Mouse (Mus musculus): ENCODE data around the gene Hspa8. TPM values are rescaled to one million over a fixed set of nuclear protein-coding genes. Genes with fewer than 3 reads are reported as not detected.

The Hspa8 gene
- polyA plus RNA-seq (2012; ENCODE audit: insufficient read depth, low replicate concordance), result 811 and 986 TPM in 2 replicates

DNA sequence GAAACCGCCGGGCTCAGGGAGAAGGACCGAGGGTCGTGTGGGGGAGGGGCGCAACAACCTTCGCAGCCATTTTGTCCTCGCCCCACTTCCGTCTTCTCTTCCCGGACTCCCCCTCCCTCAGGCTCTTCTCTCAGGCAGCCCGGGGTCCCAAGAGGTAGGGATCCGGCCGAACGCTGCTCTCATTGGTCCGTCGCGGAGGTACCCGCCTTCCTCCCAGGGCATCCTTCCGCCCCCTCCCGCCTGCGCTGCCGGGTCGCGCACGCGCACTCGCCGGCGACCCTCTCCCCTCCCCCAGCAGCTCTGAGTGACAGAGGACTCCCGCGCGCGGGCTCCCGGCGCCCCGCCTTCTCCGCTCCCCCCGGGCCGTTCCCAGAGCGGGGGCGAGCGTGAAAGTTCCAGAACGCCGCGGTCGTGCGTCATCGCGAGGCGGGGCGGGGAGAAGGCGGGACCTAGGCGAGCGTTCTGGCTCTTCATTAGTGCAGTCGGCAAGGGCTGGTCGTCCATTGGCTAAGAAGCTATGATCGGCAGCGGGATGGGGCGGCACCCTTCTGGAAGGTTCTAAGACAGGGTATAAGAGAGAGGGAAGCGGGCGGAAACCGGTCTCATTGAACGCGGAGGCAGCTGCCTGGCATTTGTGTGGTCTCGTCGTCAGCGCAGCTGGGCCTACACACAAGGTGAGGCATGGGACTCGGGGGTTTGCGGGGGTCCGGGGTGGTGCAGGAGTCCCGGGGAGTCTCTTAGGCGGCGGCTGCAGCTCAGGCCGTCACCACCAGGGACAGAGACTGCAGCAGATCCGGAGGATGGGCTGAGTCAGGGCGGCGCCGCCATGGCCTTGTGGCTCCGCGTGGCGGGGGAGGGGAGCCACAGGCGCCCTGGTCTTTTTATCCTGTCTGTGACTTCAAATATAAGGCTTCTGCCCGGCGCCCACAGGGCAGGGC lies at the start of gene Hspa8:
Gene Hspa8, plus strand, starts transcription at position 310 of the 938 bp plus-strand sequence.
- Histone ChIP-seq H3K4me3 (replicated peaks) (peak within 1 kb of the TSS; percentile 95), H3K36me3 (replicated peaks; ENCODE audit: low read length) (peaks cover 29% of the 10 kb centered on the region), H3K4me1 (peaks cover 33% of the 10 kb centered on the region), H3K27me3 (replicated peaks) (no peaks in the 10 kb centered on the region), H3K9me3 (no peaks in the 10 kb centered on the region)
- TF ChIP-seq GATA1 (IDR thresholded peaks at IDR 0.05; ENCODE audit: borderline replicate concordance, low read length), result no peak
- no peak for TF ChIP-seq FLI1 (IDR thresholded peaks at IDR 0.05; ENCODE audit: low read length)

DNA sequence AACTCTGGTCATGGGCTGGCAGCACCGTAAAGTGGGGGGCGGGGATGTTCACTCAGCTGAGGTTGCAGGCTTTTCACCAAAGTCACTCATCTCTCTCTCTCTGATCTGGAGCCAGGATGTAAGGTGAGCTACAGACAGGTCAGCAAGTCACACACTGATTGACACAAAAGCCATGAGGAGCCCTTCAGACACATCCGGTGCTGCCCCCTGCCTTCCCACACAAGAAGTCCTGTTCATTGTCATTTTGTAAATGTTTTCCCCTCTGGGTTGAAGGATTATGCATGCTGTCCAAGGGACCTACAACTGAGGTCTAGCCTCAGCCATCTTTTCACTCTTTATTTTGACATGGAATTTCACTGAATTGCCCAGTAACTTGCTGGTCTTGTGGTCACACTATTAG lies 49.0 kb upstream of the Hspa8 start:
- TF ChIP-seq FLI1 (IDR thresholded peaks at IDR 0.05; ENCODE audit: low read length) (no peak), GATA1 (IDR thresholded peaks at IDR 0.05; ENCODE audit: borderline replicate concordance, low read length) (no peak)

DNA sequence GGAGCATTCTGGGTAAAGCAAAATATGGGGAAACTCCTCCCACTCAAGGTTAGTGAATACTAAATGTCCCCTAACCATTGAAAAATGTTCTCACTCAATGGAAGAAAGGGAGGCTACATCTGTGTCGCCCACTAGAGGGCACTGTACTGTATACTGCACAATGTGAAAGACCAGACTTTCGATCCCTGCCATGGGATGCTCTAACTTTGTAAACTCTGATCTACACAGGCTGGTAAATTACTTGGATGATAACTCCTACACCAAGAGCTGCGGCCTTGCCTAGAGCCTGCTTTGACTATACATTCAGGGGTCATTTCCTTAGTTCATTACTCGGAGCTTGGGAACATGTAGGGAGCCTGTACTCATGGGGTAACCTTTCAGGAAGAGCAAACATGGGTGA lies 44.4 kb upstream of the Hspa8 start:
- peak overlapping the region; percentile 83 for H3K4me3 ChIP-seq (replicated peaks)
- H3K27me3 ChIP-seq (replicated peaks), result peaks cover 8% of the 10 kb centered on the region
- H3K36me3 ChIP-seq (replicated peaks; ENCODE audit: low read length), result no peaks in the 10 kb centered on the region
- TF ChIP-seq FLI1 (IDR thresholded peaks at IDR 0.05; ENCODE audit: low read length) (no peak), GATA1 (IDR thresholded peaks at IDR 0.05; ENCODE audit: borderline replicate concordance, low read length) (no peak)
- peaks cover 19% of the 10 kb centered on the region for H3K4me1 ChIP-seq
- no peaks in the 10 kb centered on the region for H3K9me3 ChIP-seq

More for the DNA sequence above, 49.0 kb upstream of the Hspa8 start:
- no peaks in the 10 kb centered on the region for H3K9me3 ChIP-seq
- H3K4me1 ChIP-seq, result peaks cover 7% of the 10 kb centered on the region
- peaks cover 20% of the 10 kb centered on the region for H3K27me3 ChIP-seq (replicated peaks)
- no peaks in the 10 kb centered on the region for H3K36me3 ChIP-seq (replicated peaks; ENCODE audit: low read length)
- H3K4me3 ChIP-seq (replicated peaks), result no peak overlapping the region

DNA sequence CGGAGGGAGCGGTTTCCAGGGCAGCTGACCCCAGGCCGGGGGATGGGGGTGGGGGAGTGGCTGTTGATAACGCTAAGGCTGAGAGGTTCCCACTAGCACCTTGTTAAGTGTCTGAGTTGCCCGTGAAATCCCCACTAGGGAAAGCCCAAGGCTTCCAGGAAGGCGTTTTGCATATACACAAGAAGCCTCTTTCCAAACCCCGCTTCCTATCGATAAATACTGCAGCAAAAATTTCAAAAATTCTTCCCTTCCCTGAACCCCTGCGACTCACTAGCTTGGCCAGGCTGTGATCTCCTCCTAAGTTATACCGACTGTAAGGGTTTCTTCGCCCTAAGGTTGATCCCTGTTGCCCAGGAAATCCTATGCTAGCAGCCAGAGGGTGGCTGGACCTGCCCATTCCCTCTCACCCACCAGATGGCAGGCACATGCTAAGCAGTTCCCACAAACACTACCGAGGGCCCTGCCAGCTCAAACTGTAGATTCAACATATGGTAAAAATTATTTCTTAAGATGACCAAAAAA lies 43.6 kb upstream of the Hspa8 start:
- TF ChIP-seq GATA1 (IDR thresholded peaks at IDR 0.05; ENCODE audit: borderline replicate concordance, low read length), result no peak
- TF ChIP-seq FLI1 (IDR thresholded peaks at IDR 0.05; ENCODE audit: low read length), result no peak
- H3K4me1 ChIP-seq, result peaks cover 19% of the 10 kb centered on the region
- H3K4me3 ChIP-seq (replicated peaks), result peak overlapping the region; percentile 76
- peaks cover 12% of the 10 kb centered on the region for H3K27me3 ChIP-seq (replicated peaks)
- no peaks in the 10 kb centered on the region for H3K36me3 ChIP-seq (replicated peaks; ENCODE audit: low read length)
- H3K9me3 ChIP-seq, result no peaks in the 10 kb centered on the region

DNA sequence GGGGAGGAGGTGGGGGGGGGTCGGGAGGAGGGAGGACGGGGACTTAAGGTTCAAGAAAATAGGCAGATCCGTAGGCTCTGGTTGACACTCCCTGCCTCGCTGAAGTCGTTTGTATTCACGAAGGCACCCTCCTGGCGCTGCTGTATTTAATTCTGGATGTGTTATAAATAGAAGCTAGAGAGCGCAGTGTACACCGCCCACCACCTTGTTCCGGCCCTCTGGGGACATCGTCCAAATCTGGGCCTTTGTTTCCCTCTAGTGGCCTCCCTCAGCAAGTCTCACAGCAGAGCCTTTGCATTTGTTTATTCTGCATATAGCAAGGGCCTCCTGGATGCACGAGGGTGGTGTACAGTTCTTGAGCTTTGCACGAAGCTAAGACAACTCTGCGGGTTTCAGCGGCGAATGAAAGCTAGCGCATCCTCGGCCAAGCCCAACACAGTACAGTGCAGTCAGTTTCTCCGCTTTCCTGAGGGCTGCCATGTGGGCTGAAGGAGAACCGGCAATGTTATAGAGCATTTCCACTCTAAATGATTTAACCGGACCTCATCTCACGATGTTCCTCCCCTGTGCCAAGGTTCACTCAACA lies 43.0 kb upstream of the Hspa8 start:
- Histone ChIP-seq H3K9me3 (no peaks in the 10 kb centered on the region), H3K4me1 (peaks cover 19% of the 10 kb centered on the region), H3K36me3 (replicated peaks; ENCODE audit: low read length) (no peaks in the 10 kb centered on the region), H3K27me3 (replicated peaks) (peaks cover 9% of the 10 kb centered on the region), H3K4me3 (replicated peaks) (peak overlapping the region; percentile 91)
- TF ChIP-seq FLI1 (IDR thresholded peaks at IDR 0.05; ENCODE audit: low read length), result no peak
- TF ChIP-seq GATA1 (IDR thresholded peaks at IDR 0.05; ENCODE audit: borderline replicate concordance, low read length), result no peak

DNA sequence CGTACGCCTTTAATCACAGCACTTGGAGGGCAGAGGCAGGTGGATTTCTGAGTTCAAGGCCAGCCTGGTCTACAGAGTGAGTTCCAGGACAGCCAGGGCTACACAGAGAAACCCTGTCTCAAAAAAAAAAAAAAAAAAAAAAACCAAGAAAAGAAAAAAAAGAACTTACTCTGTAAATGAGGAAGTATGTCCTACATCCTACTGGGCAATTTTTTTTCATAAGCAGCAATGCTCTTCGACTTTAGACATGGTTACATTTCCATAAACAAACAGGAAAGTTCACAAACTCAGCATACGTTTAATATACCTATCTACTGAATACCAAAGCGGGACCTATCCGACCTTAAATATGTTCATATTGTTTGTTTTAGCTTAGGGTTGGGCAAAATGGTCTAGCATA lies 38.4 kb upstream of the Hspa8 start:
- peaks cover 9% of the 10 kb centered on the region for H3K27me3 ChIP-seq (replicated peaks)
- TF ChIP-seq GATA1 (IDR thresholded peaks at IDR 0.05; ENCODE audit: borderline replicate concordance, low read length) (no peak), FLI1 (IDR thresholded peaks at IDR 0.05; ENCODE audit: low read length) (no peak)
- no peak overlapping the region for H3K4me3 ChIP-seq (replicated peaks)
- H3K36me3 ChIP-seq (replicated peaks; ENCODE audit: low read length), result no peaks in the 10 kb centered on the region
- H3K9me3 ChIP-seq, result no peaks in the 10 kb centered on the region
- peaks cover 30% of the 10 kb centered on the region for H3K4me1 ChIP-seq

DNA sequence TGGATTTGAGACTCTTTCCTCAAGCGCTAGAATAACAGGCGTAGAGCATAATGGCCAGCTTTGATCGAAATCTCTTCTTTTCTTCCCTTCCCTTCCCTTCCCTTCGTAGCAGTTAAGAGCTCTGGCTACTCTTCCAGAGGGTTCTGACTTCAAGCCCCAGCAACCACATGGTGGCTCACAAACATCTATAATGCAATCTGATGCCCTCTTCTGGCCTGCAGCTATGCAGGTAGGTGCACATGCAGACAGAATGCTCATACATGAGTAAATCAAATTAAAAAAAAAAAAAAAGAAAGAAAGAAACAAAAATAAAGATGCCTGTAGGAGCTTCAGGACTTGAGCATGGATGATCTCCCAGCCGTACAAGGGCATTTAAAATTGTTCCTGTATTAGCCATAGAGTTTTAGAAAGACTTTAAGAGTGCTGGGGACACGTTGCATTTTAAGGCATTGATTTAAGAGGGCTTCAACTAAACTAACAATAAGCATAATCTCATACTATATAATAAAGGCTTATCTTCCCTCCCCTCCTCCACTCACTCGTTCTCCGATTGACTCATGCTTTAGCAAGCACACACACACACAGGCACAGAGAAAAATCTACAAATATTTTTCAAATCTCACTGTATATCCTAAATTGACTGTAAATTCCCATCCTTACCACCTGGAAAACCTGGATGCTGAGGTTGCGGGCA lies 35.8 kb upstream of the Hspa8 start:
- H3K4me3 ChIP-seq (replicated peaks), result no peak overlapping the region
- H3K4me1 ChIP-seq, result peaks cover 26% of the 10 kb centered on the region
- H3K36me3 ChIP-seq (replicated peaks; ENCODE audit: low read length), result no peaks in the 10 kb centered on the region
- H3K27me3 ChIP-seq (replicated peaks), result peaks cover 9% of the 10 kb centered on the region
- no peaks in the 10 kb centered on the region for H3K9me3 ChIP-seq
- TF ChIP-seq FLI1 (IDR thresholded peaks at IDR 0.05; ENCODE audit: low read length), result no peak
- no peak for TF ChIP-seq GATA1 (IDR thresholded peaks at IDR 0.05; ENCODE audit: borderline replicate concordance, low read length)

DNA sequence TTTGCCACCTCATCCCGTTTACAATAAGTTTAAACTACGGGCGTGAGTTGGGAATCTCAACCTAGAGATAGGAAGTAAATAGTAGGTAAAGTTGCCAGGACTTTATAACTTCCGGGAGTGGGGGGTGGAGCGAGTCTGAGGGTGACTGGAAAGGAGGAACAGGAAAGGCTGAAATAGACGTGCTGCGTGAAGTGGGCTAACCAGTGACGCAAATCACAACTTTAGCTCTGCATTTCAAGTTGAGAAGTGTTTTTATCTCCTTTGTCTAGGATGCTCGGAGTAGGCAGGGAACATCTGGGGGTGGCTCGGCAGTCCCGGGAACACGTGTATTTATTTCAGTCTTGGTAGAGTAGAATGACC lies 35.2 kb upstream of the Hspa8 start:
- Histone ChIP-seq H3K36me3 (replicated peaks; ENCODE audit: low read length) (no peaks in the 10 kb centered on the region), H3K4me1 (peaks cover 30% of the 10 kb centered on the region), H3K27me3 (replicated peaks) (peaks cover 9% of the 10 kb centered on the region), H3K9me3 (no peaks in the 10 kb centered on the region), H3K4me3 (replicated peaks) (peak overlapping the region; percentile 28)
- TF ChIP-seq FLI1 (IDR thresholded peaks at IDR 0.05; ENCODE audit: low read length) (no peak), GATA1 (IDR thresholded peaks at IDR 0.05; ENCODE audit: borderline replicate concordance, low read length) (no peak)

DNA sequence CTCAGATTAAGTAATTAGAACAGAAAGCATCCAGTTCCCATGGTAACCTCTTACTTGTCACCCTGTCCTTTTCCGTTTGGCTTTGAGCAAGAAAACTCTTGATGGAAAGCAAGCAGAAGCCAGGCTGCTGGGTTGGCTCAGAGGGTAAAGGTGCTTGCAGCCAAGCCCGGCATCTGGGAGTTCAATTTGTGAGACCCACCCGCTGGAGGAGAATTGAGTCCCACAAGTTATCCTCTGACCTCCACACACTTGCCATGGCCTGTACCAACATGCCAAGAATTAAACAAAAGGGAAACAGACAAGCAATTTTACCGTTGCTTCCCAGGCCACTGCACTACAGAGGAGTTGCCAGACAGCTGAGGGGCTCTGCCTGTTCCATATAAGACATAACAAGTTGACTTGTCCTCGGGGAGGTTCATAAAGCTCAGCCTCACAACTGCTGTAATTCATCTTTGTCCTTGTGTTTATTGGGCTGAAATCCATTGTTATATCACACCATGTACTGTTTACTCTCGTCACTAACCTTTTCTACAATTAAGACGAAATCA lies 34.7 kb upstream of the Hspa8 start:
- Histone ChIP-seq H3K9me3 (no peaks in the 10 kb centered on the region), H3K4me1 (peaks cover 30% of the 10 kb centered on the region), H3K27me3 (replicated peaks) (peaks cover 8% of the 10 kb centered on the region), H3K4me3 (replicated peaks) (no peak overlapping the region), H3K36me3 (replicated peaks; ENCODE audit: low read length) (no peaks in the 10 kb centered on the region)
- TF ChIP-seq FLI1 (IDR thresholded peaks at IDR 0.05; ENCODE audit: low read length) (no peak), GATA1 (IDR thresholded peaks at IDR 0.05; ENCODE audit: borderline replicate concordance, low read length) (no peak)
